Mouse (Mus musculus) liver, adult (tissue): ENCODE data around the gene Tmem182.

Source experiments
- GATA4 ChIP-seq: IDR thresholded peaks from 2 replicates; pipeline ENCODE4 v1.6.1; 2014; ENCODE audit warnings: mild to moderate bottlenecking, low read length; ENCODE audit not compliant: insufficient replicate concordance

Tmem182 gene

DNA sequence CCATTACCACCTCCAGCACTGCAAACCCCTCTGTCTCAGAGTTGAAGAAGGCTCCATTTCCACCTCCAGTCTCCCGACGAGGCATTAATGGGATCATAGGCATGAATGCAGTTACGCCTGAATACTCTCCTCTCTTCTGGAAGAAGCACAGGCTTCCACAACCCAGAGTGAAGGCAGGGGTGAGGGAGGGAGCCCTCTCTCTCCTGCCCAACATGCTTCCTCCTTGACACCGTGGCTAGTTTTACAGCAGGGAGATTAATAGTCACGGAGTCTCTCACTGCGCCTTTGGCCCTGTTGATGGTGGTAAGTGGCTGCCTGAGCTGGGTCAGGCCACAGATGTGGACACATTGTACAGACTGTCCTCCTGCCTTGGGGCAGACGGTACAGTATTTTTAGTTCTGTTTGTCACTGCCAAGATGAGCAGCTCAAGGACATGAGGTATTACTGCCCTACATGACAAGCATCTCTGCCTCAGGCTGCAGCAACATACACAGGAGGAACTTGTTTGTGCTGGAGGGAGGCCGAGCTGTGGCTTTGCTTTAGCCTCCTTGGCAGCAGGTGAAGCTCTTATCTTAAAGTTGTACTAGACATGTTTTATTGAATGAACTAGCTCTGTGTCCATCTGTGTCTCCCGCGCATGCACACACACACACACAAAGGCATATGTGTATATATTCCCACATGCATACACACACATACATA is 24.0 kb downstream of the Tmem182 start:
- TF ChIP-seq GATA4: no peak

- TF ChIP-seq GATA4: no peak
These were observed 25.5 kb downstream of the Tmem182 start for GRCm38 (mm10) chr1:40830712-40831507.

DNA sequence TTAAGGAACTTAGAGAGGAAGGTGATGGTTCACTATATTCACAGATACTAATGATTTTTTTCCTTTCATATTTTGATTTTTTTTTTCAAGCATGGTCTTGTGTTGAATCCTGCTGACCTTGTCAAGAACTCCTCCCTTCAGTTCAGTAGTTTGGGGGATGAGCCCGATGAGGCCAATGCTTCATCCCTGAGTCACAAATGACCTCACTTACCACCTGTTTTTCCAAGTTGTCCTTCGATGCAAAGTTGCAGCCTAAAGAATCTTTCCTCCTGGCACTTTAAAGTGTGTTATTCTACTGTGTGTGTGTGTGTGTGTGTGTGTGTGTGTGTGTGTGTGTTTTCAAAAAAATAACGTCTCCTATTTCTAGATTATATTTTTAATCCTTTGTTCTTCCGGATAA is 30.1 kb downstream of the Tmem182 start:
- TF ChIP-seq GATA4: no peak

- no peak for TF ChIP-seq GATA4
These were observed 35.2 kb downstream of the Tmem182 start for GRCm38 (mm10) chr1:40840605-40841004.

DNA sequence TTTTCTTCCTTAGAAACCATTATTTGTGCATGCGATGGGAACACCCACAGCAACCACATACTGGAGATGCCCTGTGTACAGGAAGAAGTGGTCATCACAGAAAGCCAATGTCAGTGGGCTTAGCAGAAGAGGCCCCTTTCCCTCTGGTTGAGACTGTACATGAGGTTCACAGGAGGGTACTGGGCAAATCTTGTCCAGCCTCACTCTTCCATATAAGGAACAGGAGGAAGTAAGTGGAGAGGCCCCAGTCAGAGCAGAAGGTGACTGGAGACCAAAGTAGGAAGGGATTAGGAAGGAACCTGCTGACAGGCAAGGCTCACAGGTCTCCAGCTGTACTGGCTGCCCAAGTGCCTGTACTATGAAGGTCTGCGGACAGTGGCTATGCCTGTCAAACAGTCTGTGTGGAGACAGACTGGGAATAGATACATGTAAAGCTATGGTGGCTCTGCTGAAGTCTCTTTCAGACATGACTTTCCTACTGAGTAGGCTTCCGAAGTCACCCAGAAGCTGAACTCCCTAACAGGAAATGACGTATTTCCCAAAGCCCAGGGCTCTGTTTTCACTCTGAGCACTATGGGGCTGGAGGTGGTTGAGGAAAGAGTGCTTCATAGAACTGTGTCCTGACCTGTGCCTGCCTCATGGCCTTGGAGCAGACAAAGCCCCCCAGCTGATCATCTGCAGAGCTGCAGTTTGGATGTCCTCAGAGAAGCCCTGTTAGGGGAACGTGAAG is 35.8 kb downstream of the Tmem182 start:
- no peak for TF ChIP-seq GATA4

DNA sequence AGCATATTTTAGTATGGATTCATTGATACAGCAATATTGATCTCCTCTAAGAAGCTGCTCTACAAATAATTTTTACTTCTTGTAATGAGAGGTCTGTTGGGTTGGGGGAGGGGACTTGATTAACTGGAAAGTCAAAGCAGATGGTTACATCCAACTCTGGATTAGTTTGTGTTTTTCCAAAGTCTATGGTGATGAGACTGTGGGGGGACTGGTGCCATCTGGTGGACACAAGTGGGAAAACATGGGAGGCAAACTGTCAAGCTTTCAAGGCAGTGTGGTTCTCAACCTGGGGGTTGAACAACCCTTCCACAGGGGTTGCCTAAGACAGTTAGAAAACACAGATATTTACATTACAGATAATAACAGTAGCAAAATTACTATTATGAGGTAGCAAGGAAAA is 39.2 kb downstream of the Tmem182 start:
- TF ChIP-seq GATA4: no peak

DNA sequence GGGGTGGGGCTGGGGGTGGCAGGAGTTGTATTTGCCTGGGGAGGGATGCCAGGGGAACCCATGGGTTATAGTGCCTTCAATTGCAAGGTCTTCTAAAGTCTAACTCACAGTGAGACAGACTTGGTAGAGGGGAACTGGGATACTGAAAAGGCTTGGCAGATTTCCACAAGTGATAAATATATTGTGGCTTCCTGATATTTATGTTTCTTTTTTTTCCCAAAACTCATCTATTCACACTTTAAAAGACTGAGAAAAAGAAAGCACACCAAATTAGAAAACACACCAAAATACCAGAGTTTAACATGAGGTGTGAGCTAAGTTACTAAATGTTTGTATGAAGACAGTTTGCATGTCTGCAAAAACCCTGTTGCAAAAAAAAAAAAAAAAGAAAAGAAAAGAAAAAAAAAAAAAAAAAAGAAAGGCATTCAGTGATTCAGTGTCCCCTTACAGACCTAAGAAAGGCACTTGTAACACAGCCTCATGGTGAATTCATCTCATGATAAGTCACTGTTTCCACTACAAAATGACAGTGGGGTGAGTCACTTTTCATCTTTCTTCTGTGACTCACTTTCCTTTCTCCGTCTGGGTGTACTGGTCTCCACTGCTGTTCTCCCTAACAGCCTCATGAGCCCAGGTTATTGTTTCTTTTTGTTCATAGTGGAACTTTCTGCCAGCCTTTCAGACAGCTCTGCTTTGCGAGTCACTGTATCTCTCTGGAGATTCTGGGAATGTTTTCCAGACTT is 42.0 kb downstream of the Tmem182 start:
- TF ChIP-seq GATA4: no peak

DNA sequence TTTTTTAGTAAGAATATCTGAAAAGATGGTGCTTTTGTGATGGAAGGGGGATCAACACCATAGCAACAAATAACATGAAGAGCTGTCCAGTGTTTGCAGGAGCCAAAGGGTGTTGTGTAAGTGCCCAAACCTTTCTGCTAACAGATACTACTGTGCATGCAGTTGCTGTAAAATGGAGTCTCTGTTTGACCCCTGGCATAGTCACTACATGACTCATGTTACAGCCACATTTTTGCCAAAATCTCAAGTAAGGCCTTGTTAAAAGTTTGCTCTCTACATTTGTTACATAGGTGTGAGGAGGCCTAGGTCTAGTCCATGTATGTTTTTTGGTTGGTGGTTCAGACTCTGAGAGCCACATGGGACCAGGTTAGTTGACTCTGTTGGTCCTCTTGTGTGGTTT is 45.9 kb downstream of the Tmem182 start:
- no peak for TF ChIP-seq GATA4

GRCm38 (mm10) chr1:40855268-40855667 is 49.9 kb downstream of the Tmem182 start:
- TF ChIP-seq GATA4: no peak

- no peak for TF ChIP-seq GATA4
These were observed 51.6 kb downstream of the Tmem182 start for GRCm38 (mm10) chr1:40856846-40857636.

DNA sequence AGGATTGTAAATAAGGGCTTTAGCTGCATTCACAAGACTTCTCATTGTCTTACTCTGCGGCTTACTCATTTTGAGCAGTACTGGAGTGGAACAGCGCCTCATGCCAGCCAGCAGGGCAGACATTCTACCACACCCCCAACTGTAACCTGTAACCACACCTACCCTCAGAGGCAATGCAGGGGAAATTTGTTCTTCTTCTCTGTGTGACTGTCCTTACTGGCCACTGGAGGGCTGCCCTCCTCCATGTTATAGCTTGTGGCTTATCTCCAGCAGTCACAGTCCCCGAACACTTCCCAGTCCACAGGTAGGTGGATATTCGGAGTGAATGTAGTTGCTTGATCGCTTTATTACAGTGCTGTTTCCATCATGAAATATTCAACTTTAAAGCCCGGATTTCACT is 59.6 kb downstream of the Tmem182 start:
- no peak for TF ChIP-seq GATA4

DNA sequence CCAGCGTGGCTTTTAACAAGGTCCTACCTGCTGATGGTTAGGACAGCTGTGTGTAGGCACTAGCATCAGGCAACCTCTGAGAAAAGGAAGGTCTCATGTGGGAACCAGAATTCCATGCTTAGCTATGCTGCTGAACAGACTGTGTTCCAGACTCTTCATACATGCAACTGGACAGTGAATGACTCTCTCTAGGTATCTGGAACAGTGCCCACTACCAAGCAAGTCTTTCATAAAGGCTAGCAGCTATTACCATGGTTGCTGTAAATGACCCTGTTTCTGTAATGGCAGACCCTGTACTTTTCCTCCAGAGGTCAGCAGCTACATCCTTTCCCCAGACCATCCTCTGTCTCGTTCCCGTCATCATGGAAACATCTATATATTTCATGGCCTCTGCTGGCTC is 61.7 kb downstream of the Tmem182 start:
- no peak for TF ChIP-seq GATA4

DNA sequence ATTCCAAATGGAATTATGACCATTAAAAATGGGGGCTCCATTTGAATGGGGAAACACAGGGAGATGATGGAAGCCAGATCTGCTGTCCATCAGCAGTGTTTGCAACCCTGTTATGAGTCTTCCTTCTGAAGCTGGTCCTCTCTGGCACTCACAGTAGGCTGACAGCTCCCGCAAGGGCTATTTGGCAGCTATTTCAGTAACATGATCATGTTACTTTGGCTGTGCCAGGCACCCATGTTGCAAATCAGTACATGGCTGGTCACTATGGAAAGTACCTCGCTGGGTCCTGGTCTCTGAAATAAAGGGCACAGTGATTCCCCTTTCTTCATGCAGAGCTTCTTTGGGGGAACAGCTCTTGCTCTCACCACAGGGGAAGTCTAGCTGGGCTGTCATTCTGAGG is 62.2 kb downstream of the Tmem182 start:
- no peak for TF ChIP-seq GATA4

GRCm38 (mm10) chr1:40873760-40874455 is 68.5 kb downstream of the Tmem182 start:
- TF ChIP-seq GATA4: no peak
